Mouse (Mus musculus) cerebellum, postnatal 25 days (tissue): ENCODE data around the gene Sptan1.

ENCODE experiments used
- DNase-seq, 2 experiments: peaks; one replicate each; pipeline ENCODE4 v3.0.0; 2021; ENCODE audit warnings: mixed read lengths in 2 of 2

Sptan1 gene

GRCm38 (mm10) chr2:30062249-30063093 lies 97.1 kb downstream of the Sptan1 start:
- peak; percentile 65 to 69 for DNase-seq

- DNase-seq, result no peak
These were observed 97.9 kb downstream of the Sptan1 start for GRCm38 (mm10) chr2:30063235-30063634.

- no peak for DNase-seq
These were observed 98.4 kb downstream of the Sptan1 start for GRCm38 (mm10) chr2:30063791-30064190.

DNA sequence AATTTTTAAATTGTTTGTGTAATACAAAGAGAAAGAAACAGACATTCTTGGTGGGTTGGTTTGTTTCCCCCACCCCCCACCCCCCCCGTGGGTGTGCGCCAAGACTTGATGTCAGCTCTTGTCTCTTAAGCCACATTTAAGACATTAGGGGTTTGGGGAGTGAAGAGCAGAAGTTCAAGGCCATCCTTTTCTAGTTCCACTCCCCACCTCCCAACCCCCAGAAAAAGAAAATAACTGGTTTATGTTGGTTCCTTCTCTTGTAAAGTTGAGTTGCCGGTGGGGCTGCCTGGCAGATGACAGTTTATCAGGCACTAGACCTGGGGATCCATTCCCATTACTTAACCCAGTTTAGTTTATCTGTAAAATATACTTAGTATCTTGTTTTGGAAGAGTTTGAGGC lies 98.9 kb downstream of the Sptan1 start:
- DNase-seq, result no peak

DNA sequence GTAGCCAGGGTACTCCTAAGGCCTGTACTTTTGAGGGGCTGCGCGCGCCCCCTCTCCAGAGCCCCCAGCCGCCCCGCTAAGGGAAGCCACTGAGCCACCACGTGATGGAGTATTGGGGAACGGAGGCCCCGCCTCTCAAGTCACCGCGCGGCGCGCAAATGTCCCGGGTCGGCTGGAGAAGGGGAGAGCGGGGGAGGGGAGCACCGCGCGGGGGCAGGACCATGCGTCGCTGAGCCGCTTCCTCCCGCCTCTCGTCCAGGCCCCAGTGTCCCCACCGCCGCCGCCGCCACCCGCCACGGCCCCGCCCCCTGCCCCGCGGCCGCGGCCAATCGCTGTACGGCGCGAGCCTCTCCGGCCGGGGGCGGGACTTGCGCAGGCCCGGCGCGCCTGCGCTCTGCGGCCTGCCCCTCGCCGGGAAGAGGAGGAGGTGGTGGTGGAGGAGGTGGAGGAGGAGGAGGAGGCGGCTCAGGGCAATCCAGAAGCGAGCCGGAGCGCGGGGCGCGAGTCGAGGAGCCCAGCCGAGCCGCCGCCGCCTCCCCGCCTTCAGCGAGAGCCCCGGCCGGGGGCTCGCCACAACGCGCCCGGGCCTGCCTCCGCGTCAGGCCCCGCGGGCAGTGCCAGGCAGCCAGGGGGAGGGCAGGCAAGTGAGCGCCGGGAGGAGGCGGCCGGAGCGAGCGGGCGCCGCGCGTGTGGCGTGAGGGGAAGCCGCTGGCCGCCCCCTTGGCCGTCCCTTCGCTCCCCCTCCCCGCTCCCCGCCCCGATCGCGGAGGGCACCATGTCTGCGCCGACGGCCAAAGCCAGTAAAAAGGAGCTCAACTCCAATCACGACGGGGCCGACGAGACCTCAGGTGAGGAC lies 100.9 kb downstream of the Sptan1 start:
- DNase-seq, result peak; percentile 96 to 98

- peak in 1 of 2 experiments; percentile 73 for DNase-seq
These were observed 101.9 kb downstream of the Sptan1 start for GRCm38 (mm10) chr2:30067031-30067888.

DNA sequence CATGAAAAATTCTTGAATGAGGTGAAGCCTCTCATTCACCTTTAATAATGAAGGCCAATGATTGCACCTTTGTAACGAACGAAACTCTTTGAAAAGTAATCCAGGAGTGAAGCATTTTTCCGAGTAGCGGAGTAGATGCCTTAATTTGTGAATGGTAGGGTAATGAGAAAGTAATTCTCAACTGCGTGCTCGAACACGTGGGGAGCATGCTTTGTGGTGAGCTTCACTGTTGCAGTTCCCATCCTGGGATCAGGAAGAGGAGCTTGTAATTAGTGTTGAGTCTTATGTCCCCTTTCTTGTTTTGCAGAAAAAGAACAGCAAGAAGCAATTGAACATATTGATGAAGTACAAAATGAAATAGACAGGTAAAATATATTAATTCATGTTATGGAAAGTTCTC lies 102.6 kb downstream of the Sptan1 start:
- DNase-seq, result no peak

DNA sequence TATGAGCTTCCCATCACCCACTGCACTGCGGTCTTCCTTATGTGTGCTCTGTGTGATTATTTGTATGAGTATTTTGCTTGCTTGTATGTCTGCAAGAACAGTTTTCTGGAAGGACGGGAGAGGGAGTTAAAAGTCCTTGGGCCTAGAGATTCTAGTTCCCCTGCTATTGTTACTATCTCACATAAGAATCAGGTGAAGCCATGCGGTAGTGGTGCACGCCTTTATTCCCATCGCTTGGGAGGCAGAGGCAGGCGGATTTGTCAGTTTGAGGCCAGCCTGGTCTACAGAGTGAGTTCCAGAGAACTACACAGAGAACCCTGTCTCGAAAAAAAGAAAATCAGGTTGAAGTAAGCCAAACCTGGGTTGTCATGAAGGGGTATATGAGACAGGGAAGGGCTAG lies 107.5 kb downstream of the Sptan1 start:
- no peak for DNase-seq

GRCm38 (mm10) chr2:30073285-30073684 lies 107.9 kb downstream of the Sptan1 start:
- DNase-seq, result no peak

DNA sequence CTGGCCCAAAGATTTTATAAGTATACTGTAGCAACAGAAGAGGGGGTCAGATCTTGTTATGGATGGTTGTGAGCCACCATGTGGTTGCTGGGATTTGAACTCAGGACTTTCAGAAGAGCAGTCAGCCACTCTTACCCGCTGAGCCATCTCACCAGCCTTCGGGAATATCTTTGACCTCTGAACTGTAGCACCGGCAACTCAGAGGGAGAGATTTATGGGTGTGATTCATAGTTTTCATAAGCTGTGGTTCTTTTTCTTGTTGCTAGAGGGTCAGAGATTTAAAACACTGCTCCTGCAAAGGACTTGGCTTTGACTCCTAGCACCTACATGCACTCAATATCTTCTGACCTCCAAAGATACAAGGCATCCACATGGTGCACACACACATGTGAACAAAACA lies 110.3 kb downstream of the Sptan1 start:
- DNase-seq, result no peak

GRCm38 (mm10) chr2:30076439-30076838 lies 111.1 kb downstream of the Sptan1 start:
- DNase-seq, result no peak

GRCm38 (mm10) chr2:30076959-30077358 lies 111.6 kb downstream of the Sptan1 start:
- no peak for DNase-seq

- DNase-seq, result peak; percentile 85 to 90
These were observed 112.4 kb downstream of the Sptan1 start, which contains the start of gene Pkn3 for GRCm38 (mm10) chr2:30077502-30078348. TSS of gene Pkn3 (plus strand) at chr2:30077684.

- no peak for DNase-seq
These were observed 113.0 kb downstream of the Sptan1 start for GRCm38 (mm10) chr2:30078349-30078712.

DNA sequence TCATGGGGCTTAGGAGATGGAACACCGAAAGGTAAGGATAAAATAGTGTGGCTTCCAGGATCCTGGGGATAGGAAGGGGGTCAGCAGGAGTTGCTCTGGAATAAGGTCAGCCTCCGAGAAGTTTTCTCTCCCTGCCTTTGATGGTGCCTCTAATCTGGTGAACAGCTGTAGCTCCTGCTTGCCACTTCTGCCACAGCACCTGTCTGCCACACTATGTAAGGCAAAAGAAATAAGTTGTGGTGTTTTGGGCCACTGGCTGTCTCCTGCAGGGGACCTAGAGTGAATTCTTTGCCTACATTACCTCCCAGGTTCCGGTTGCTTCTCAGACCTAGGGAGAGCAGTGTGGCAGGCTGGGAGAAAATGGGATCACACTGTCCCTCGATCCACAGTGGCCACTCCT lies 113.4 kb downstream of the Sptan1 start:
- no peak for DNase-seq

GRCm38 (mm10) chr2:30080181-30080800 lies 114.9 kb downstream of the Sptan1 start:
- DNase-seq, result no peak
